Mouse (Mus musculus) kidney, postnatal 36 days (tissue): ENCODE measurements around the gene Shbg.
"Not testable (repeated sequence)": the region's sequence is repeated elsewhere in the genome, so short reads cannot be mapped to it uniquely, and the experiment has no call there.

Experiments used
- DNase-seq, 2 experiments: peaks; one replicate each; pipeline ENCODE4 v3.0.0; 2021 to 2022; ENCODE audit warnings: mixed read lengths in 2 of 2

Gene Shbg

DNA sequence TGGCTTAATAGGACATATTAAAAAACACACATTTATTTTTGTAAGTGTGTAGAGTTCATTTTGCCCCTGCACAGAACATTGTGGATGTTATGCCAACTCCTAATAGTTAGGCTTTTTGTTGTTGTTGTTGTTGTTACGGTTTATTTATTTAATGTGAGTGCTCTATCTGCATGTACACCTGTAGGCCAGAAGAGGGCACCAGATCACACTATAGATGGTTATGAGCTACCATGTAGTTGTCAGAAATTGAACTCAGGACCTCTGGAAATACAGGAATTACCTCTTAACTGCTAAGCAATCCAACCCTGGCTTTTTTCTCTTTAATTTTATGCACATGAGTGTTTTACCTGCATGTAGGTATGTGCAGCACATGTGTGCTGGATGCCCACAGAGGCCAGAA, 12.1 kb upstream of the Shbg start:
- peak; percentile 31 to 35 for DNase-seq

DNA sequence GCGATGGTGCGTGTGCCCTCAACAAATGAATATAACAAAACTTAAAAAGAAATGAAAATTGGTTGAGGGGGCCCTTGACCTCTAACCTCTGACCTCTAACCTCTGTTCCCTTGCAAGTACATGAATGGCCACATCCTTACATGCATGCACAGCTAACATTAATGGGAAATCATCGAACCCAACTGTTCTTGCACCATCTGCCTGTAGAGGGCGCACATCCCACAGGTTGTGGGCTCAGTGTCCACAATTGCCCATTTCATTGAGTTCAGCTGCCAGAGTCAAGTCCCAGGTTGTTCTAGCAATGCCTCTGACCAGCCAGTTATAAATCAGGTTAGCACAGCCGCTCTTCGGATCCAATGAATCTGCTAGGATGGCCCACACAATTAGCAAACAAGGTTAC, 10.6 kb upstream of the Shbg start:
- peak; percentile 81 to 91 for DNase-seq

DNA sequence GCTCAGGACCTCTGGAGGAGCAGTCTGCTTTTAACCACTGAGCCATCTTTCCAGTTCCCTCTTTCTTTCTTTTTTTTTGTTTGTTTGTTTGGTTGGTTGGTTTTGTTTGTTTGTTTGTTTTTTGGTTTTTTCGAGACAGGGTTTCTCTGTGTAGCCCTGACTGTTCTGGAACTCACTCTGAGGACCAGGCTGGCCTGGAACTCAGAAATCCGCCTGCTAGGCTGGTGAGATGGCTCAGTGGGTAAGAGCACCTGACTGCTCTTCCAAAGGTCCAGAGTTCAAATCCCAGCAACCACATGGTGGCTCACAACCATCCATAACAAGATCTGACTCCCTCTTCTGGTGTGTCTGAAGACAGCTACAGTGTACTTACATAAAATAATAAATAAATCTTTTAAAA, 6.6 kb upstream of the Shbg start:
- DNase-seq, result not testable (repeated sequence)

DNA sequence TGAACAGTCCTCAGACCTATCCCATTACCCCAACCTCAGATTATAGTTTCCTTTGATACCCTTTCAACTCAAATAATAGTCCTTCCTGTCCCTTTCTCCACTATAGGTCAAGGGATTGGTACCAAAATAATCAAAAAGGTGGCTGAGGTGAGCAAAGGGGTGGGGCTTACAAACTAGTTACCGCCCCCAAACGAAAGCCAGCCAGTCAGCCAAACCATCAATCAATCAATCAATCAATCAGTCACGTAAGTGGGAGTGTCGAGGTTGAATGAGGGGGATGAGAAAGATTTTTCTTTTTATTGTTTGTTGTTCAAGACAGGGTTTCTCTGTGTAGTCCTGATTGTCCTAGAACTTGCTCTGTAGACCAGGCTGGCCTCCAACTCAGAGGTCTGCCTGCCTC, 5.3 kb upstream of the Shbg start:
- no peak for DNase-seq

DNA sequence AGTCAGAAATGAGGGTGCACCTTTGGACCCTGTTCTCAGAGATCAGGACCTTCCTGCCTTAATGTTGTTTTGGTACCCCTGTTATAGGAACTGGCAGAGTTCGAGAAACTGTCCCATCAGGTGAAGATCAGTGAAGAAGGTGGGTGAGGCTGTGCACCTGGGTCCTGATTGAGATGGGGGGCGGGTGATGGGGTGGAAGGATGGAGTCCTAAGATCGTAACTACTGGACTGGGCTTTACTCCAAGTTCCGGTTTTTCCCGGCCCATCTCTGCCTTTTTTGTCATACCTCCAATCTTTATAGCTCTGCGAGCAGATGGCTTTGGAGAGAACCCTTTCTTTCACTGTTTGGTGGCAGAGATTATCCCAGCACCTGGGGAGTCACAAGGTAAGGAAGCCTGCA, 4.7 kb upstream of the Shbg start:
- peak in 1 of 2 experiments; percentile 41 for DNase-seq

DNA sequence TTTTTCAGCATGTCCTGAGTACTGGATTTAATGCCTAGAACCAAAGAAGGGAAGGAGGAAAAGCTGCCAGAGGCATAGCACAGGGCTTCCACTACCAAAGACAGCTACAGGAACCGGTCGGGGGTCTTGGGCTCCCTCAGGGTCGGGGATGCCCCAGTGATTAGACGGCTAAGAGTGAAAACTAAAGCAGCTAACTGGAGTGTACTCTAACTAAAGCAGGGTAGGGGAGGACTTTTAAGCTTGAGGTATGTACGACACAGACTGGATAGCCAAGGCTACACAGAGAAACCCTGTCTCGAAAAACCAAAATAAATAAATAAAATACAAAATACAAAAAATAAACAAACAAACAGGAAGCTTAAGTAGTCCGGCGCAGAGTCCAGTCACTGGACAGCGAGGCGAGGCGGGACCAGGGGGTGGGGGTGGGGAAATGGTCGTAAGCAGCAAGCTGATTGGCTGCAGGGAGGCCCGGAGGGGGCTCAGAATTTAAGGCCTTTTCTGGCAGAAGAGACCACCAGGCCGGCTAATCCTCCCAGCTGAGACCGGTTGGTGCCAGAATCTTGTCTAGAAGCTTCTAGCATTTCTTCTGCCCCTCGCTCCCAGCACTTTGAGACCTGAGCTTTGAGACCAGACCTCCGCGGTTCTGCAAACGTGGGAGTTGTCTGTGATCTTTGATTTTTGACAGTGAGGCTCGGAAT, 4.0 kb upstream of the Shbg start, which contains the start of gene Sat2:
TSS of gene Sat2 (plus strand) at position 454 of the 698 bp plus-strand sequence.
- peak; percentile 63 to 77 for DNase-seq

DNA sequence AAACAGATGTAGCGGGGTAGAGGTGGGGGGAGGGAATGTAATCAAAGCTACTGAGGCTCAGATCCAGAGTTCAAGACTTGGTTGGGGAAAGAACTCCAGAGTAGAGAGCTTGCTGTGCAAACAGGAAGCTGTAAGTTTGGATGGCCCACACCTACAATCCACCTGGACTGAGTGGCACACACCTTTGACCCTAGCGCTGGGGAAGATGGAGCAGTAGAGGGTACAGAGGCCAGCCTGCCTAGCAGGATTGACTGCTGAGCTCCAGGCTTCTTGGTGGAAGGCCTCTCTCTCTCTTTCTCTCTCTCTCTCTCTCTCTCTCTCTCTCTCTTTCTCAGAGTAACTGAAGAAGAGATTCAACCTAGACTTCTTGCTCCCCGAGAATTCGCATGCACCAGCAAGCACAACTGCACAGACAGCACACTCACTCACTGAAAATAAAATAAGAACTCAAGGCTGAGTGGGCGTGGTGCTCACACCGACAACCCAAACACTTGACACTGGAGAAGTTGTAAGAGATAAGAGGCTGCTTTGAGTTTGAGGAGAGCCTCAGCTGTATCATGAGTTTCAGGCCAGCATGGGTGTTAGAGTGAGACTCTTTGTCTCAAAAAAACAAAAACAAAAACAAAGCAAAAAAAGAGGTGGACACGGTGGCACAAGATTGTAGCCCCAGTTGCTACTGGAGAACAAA, 2.8 kb upstream of the Shbg start:
- DNase-seq, result no peak

DNA sequence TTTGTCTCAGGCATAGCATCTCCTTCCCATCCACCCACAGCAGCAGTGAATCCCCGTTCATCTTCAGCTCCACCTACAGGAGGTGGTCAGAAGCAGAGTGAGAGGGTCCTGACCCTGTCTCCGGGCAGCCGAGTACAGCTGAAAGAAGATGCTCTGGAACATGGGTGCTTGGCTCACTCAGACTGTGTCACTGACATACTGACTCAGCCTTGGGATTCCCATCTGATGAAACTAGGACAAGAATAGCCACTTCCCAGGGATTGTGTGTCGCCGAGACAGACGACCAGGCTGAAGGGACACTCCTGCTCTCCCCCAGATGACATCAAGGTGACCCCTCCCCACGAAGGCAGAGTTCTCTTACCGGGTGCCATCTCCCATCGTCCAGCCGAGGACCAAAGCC, 924 bp downstream of the Shbg start:
- no peak for DNase-seq

DNA sequence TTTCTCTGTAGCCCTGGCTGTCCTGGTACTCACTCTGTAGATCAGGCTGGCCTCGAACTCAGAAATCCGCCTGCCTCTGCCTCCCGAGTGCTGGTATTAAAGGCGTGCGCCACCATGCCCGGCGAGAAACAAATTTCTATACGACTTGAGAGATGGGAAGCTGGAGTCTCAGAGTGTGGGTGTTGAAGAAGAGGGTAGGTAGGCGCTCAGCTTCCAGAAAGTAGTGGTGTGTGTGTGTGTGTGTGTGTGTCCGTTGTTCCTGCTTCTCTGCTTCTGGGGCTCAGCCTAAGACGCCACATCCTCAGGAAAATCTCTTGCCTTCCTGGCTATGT, 3.5 kb downstream of the Shbg start:
- not testable (repeated sequence) for DNase-seq

DNA sequence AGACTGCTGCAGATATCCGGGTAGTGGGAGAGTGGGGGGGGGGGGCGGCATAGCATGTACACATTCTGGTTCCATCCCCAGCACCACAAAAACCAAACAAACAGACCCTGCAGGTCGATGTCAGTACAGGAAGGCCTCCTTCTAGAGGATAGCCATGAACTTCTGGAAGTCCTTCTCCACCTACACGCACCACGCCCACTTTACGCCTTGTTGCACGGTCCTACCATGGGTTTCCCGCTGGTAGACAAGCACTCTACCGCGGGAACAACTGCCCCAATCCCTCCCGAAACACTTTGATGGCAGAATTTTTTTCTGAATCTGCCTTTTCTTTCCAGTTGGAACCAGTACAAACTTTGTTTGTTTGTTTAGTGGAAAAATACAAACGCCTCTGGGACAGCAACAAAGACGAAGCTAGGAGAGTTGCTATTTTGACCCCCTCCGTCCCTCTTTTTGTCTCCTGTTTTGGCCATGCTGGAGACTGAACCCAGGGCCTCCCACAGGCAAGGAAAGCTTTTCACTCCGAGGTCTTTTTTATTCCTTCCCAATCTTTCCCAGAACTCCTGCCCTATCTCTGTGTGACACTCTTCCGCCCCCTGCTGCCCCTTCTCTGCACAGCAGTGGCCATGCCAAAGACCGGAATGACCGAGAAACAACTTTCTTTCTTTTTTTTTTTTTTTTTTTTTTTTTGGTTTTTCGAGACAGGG, 4.0 kb downstream of the Shbg start:
- peak; percentile 90 to 95 for DNase-seq

DNA sequence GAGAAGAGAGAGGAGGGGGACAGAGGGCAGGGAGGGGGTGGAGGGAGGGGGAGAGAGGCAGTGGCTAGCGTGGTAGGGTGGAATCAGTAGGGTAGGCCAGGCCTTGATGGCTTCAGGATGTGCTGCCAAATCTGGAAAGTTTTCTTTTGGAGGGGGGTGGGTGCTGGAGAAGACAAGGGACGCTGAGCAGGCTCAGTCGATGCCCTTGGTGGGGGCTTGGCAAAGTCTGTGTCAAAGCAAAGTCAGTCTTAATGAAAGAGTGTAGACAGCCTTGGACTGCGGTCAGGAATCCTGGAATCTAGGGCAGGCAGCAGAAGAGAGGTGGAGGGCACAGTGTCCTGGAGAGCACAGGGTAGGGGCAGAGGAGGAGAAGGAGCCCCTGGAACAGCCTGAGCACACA, 6.8 kb downstream of the Shbg start:
- no peak for DNase-seq

DNA sequence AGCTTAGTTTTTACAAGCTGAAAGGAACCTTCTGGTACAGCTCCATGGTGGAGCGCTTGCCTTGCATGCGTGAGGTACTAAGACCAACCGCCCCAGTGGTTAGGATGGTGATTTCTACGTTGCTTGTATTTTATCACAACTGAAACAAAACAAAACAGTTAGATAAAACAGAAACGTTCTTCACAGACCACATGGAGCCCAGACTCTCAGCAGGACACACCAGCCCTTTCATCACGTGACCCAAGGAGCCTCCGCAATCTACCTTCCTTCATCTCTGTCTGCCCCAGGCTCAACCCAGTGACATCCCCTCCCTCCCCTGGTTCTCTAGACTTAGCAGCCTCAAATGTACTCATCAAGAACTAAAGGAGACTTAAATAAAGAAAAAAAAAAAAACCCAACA, 8.3 kb downstream of the Shbg start:
- no peak for DNase-seq

DNA sequence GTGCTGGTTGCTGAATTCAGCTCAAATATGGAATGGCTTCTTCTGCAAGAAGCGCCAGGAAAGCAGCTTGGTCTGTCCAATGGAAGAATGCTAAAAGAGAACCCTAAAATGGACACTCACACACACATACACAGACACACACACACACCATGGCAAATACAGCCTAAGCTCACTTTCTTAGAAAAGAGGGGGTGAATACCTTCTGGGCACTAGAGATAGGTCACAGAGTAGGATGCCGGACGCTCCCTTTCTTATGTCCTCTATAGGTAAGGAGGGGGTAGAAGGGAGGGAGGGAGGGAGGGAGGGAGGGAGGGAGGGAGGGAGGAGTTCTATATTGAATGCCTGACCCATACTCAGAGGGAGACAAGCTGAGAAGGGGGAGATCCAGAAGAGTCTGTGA, 9.2 kb downstream of the Shbg start:
- DNase-seq, result no peak

DNA sequence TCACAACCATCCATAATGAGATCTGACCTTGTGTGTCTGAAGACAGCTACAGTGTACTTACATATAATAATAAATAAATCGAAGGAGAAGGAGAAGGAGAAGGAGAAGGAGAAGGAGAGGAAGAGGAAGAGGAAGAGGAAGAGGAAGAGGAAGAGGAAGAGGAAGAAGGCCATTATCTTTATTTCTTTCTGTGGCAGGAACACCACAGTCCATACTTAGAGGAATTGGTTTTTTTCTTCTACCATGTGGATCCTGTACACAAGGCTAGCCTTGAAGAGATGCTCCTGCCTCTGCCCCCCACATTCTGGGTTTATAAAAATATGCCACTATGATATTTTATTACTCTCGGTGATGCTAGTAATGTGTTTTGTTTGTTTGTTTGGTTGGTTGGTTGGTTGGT, 10.9 kb downstream of the Shbg start:
- DNase-seq, result no peak

DNA sequence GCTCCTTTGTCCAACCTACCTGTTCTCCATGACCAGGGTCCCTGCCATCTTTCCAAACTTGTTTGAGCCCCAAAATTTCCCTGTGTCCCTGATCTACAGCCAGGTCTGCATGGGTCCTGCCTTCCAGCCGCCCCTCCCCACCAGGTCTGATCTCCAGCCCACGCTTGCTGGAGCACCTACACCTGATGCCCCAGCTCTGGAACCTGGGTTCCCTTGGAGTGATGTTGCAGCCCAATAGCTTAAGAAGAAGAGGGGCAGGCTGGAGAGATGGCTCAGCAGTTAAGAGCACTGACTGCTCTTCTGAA, 11.3 kb downstream of the Shbg start:
- DNase-seq, result no peak

DNA sequence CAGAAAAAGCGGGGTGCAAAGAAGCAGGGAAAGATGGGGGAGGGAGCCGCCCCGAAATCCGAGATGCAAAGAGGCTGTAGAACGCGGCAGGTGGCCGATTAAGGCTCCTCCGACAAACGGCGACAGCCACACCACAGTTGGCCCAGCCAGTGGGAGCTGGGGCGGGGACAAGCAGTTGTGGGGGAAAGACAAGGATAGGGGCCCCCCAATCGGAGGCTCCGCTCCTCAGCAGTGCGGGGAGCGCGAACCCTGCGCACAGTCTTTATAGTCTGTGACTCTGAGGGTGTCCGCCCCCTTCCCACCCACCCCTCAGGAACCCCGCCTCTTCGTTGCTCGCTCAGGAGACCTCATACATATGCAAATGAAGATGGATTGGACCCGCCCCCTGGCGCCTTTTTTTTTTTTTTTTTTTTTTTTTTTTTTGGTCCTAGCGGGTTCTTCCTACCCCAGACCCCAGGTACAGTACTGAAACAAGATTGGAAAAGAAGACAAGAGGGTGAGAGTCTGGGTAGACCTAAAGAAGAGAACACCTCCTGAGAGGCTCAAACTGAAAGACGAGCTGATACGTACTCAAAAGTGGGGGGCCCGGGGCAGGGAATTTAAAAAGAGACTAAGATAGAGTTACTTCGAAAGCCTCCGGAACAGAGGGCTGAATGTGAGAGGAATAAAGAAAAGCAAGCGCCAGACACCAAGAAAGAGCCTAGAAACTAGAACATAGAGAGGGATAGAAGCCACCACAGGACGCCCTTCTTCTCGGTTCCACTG, 11.8 kb downstream of the Shbg start, which contains the start of gene Atp1b2:
TSS of gene Atp1b2 (minus strand) at position 217 of the 765 bp plus-strand sequence.
- peak; percentile 62 to 74 for DNase-seq

DNA sequence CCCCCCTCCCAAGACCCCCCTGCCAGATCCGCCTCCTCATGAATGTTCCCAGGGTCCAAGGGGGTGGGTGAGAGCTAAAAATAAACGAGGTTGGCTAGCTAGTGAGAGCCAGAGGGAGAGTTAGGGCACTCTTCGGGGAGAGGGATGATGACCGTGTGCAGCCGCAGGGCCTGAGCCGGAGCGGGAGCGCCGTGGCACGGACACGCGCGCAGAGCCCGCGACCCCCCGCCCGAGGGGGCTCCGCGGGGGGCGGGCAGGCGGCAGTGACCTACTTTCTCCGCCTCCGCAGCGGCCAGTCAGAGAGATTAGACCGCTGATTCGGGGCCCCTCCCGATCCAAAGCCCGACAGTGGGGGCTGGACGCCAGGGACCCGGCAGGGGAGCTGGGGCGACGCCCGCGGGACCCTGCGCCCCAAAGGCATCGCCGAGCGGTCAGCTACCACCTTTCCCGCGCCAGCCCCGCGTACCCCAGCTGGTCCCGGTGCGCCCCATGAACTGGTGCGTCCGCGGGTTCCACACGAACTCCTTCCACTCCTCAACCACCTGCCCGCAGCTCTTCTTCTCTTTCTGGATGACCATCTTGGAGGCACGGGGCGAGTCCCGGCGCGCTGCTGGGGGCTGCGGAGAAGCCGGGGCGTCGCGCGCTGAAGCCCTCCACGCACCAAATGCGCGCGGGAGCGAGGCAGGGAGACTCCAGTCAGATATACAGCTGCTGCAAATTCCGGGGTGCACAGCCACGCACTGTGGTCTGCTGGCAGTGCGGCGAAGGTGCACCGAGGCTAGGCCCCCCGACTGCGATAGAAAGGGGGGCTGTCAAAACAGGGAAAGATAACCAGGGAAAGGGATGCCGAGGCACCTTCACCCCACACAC, 12.7 kb downstream of the Shbg start:
- peak in 1 of 2 experiments; percentile 25 for DNase-seq

DNA sequence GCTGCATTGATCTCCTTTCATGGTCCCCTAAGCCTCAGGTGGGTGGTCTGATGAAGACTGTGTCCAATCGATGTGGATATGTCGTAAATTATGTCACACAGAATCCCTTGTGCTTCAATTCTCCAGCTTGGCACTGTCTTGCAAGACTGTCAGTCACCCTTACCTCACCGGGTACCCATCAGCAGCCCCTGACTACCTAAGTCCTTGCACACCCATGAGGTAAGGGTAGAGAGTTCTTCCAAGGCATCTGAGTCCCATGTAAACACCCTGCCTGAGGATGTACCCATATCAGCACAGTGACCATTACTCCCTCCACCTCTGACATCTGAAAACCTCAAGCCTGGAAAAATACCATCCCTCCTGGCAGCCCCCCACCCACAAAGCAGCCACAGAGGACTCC, 13.4 kb downstream of the Shbg start:
- no peak for DNase-seq

DNA sequence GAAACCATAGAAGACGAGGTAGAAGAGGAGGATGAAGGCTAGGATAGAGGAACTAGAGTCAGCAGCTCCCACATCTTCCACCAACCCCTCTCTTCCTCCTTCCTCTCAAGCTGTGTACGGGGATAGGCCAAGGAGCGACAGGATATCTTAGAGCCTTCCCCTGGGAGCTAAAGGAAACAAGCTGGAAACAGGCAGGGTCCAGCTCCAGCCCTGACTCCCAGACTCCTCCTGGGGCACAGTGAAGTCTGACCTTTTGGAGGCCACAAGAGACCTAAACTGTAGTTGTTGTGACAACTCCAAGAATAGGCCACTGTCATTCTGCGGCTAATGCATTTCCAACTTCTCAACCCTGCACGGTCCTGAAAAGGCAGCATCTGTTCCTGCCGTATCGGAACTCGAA, 14.2 kb downstream of the Shbg start:
- peak; percentile 23 to 48 for DNase-seq

DNA sequence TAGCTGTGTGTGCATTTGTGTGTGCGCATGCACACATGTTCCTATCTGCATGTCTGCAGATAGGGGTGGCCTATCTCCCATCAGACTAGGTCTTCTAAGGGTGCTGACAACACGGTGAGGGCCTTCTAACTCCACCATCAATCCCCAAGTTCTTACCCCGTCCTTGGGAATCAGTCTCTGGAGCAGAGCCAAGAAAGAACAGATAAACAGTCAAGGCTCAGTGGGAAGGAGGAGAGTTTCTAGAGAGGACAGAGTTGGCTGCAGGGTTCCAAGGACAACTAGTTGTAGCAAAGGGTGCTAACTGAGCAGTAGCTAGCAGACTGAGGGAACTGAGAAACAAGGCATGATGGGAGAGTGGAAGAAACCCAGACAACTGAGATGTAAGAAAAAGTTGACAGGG, 15.9 kb downstream of the Shbg start:
- DNase-seq, result no peak

DNA sequence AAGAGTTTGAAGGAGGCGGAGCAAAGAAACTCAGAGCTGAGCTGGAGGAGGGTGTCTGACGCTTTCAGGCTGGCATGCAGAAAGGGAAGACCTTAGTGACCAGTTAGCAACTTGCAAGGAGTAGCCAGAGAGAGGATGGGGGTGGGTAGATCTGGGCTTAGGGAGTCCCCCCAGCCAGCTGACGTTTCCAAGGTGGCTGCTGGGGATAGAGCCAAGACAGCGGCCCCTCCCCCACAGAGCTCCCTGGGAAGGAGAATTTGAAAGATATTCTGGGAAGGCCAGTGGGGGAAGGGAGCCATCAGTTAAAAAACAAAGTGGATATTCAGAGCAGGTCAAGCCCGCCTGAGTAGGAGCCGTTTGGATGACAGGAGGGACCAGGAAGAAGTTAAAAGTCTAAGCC, 17.6 kb downstream of the Shbg start:
- DNase-seq, result peak; percentile 53 to 71

DNA sequence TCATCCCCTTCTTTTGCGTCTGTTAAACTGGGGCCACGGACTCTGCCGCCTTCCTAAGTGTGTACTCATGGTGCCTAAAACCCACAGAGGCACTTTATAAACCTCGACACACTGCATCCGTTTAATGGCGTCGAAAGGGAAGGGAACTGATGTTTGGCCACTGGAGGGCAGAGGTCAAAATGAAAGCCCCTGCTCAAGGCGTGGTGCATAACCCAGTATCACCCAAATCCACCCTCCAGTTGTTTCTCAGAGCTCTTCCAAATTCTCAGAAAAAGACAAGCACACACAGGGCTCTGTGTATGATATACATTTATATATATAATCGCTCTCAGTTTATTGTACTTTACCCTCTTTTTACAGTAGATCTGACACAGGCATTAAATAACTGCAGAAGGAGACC, 18.3 kb downstream of the Shbg start:
- DNase-seq, result no peak
